In genomic region chr10:81496969-81497368, GRCm38 (mm10) we compare ENCODE assay signal across 8 mouse cellular contexts. TPM values are rescaled to one million over a fixed set of nuclear protein-coding genes. Genes with fewer than 3 reads are reported as not detected.
DNase-seq lines count a peak whose midpoint lies in the region; ATAC-seq and TF ChIP-seq lines count a peak whose summit lies in the region.

No protein-coding gene starts in this region.

- H3K9me3 ChIP-seq in heart, embryonic 12.5 days (replicated peaks), result no peaks in the 10 kb centered on the region
- no peaks in the 10 kb centered on the region for H3K9me3 ChIP-seq in MEL (replicated peaks; ENCODE audit: insufficient read depth, low read length)
- H3K9me3 ChIP-seq in heart, embryonic 16.5 days (replicated peaks; ENCODE audit: control insufficient read depth, low read length), result no peaks in the 10 kb centered on the region

- peaks cover 19% of the 10 kb centered on the region for H3K4me1 ChIP-seq in heart, embryonic 12.5 days (replicated peaks)
- H3K4me1 ChIP-seq in MEL (ENCODE audit: control insufficient read depth in 1 of 2, insufficient read depth in 2 of 2, low read length in 2 of 2), result peaks cover 0 to 28% of the 10 kb centered on the region in 2 experiments; a peak in 3 of 4 replicates
- peaks cover 14% of the 10 kb centered on the region for H3K4me1 ChIP-seq in heart, embryonic 16.5 days (ENCODE audit: control insufficient read depth, insufficient read depth, low read length)

- H3K79me2 ChIP-seq in MEL (ENCODE audit: control insufficient read depth, insufficient read depth, low read length, poor library complexity), result peaks cover 29% of the 10 kb centered on the region
- peaks cover 32% of the 10 kb centered on the region for H3K79me2 ChIP-seq in macrophage (ENCODE audit: inconsistent target)

- no peak for TF ChIP-seq CTCF in MEL (IDR thresholded peaks at IDR 0.05 in 2 of 3, conservative IDR thresholded peaks at IDR 0.05 in 1 of 3; ENCODE audit: control insufficient read depth in 1 of 3, insufficient read depth in 1 of 3, low read depth in 2 of 3, low read length in 3 of 3, poor library complexity in 1 of 3, severe bottlenecking in 1 of 3)

- H3K4me2 ChIP-seq in heart, embryonic 12.5 days, result peak overlapping the region; percentile 59
- peak overlapping the region; percentile 66 for H3K4me2 ChIP-seq in heart, embryonic 16.5 days (ENCODE audit: low read depth, low read length)

- H3K27ac ChIP-seq in heart, embryonic 12.5 days (ENCODE audit: poor library complexity, severe bottlenecking), result peak overlapping the region; percentile 48; the same call in 1 of the 2 replicates
- H3K27ac ChIP-seq in MEL (ENCODE audit: control insufficient read depth, low read depth, low read length) (peak overlapping the region; percentile 89), macrophage (peak overlapping the region; percentile 79)
- peak overlapping the region; percentile 90 for H3K27ac ChIP-seq in heart, embryonic 16.5 days (ENCODE audit: low read length)

- no peaks in the 10 kb centered on the region for H3K27me3 ChIP-seq in heart, embryonic 12.5 days (replicated peaks)
- H3K27me3 ChIP-seq in MEL (ENCODE audit: control insufficient read depth in 1 of 2, insufficient read depth in 2 of 2, low read length in 2 of 2), result no peaks in the 10 kb centered on the region
- H3K27me3 ChIP-seq in heart, embryonic 16.5 days (ENCODE audit: control insufficient read depth, insufficient read depth, low read length), result no peaks in the 10 kb centered on the region

- no peak for ATAC-seq in heart, embryonic 12.5 days (ENCODE audit: insufficient number of reproducible peaks, low FRiP score)
- no peak for ATAC-seq in heart, embryonic 16.5 days (replicated peaks; ENCODE audit: extremely low read depth, insufficient read depth, low FRiP score)

- WGBS in heart, embryonic 12.5 days, result 30% methylated on average over 4 of the region's 4 CpGs
- 32% methylated on average over 4 of the region's 4 CpGs for WGBS in heart, embryonic 16.5 days
- WGBS in macrophage (ENCODE audit: missing documents), result 0% methylated on average over 4 of the region's 4 CpGs

- DNase-seq in heart, adult 9 months (ENCODE audit: low spot score in 2 of 2), result no peak
- DNase-seq in MEL (ENCODE audit: low read depth, low spot score), result peak; percentile 60
- DNase-seq in adrenal gland, adult 18-20 months (ENCODE audit: low spot score in 2 of 2), result no peak
- DNase-seq in T-cell, adult 2 months (ENCODE audit: low spot score), result no peak
- no peak for DNase-seq in layer of hippocampus, postnatal 25 days (ENCODE audit: extremely low spot score in 1 of 2, low spot score in 1 of 2)

- no peak for TF ChIP-seq RAD21 in MEL (IDR thresholded peaks at IDR 0.05; ENCODE audit: low read depth, low read length)

- peaks cover 21% of the 10 kb centered on the region for H3K36me3 ChIP-seq in heart, embryonic 12.5 days
- H3K36me3 ChIP-seq in MEL (ENCODE audit: control insufficient read depth in 1 of 2, insufficient read depth in 2 of 2, low read length in 2 of 2) (peaks cover 0 to 14% of the 10 kb centered on the region in 2 experiments; a peak in 2 of 4 replicates), macrophage (ENCODE audit: inconsistent target) (peaks cover 13% of the 10 kb centered on the region)
- H3K36me3 ChIP-seq in heart, embryonic 16.5 days (ENCODE audit: control insufficient read depth, insufficient read depth), result peaks cover 7% of the 10 kb centered on the region

- peak overlapping the region; percentile 90 for H3K4me3 ChIP-seq in heart, embryonic 12.5 days
- H3K4me3 ChIP-seq in MEL (ENCODE audit: control insufficient read depth in 1 of 2, insufficient read depth in 1 of 2, low read depth in 2 of 2, low read length in 2 of 2), result peak overlapping the region; percentile 58 to 97
- H3K4me3 ChIP-seq in heart, embryonic 16.5 days (ENCODE audit: low read length), result peak overlapping the region; percentile 87
- peak overlapping the region; percentile 52 for H3K4me3 ChIP-seq in macrophage (ENCODE audit: inconsistent target)

- H3K9ac ChIP-seq in heart, embryonic 12.5 days, result no peak overlapping the region
- H3K9ac ChIP-seq in MEL (ENCODE audit: control insufficient read depth, low read depth, low read length, poor library complexity, severe bottlenecking), result peak overlapping the region; percentile 96
- H3K9ac ChIP-seq in heart, embryonic 16.5 days (ENCODE audit: low read length), result peak overlapping the region; percentile 74

- TF ChIP-seq POLR2A in MEL (IDR thresholded peaks at IDR 0.05; ENCODE audit: control insufficient read depth in 1 of 2, insufficient read depth in 1 of 2, low read depth in 1 of 2, low read length in 2 of 2, poor library complexity in 1 of 2), result no peak

- TF ChIP-seq EP300 in MEL (IDR thresholded peaks at IDR 0.05; ENCODE audit: low read depth in 1 of 2, low read length in 2 of 2), result no peak

RNA-seq across cellular contexts. Expression of gene Ncln, which starts 0.8 kb away (rescaled TPM):
- polyA plus RNA-seq in heart, embryonic 12.5 days (2016; fragmentation: Nextera tagmentation; extraction: Ambion mirVana), result 54.9 and 60.2 TPM in 2 replicates
- total RNA-seq in MEL (2012; rRNA removed), result 120 and 136 TPM in 2 replicates
- polyA plus RNA-seq in MEL (2012; ENCODE audit: insufficient read depth in 1 of 2, insufficient read length in 2 of 2, low read depth in 1 of 2, low replicate concordance in 2 of 2, missing spikeins in 1 of 2) (100 to 1,000 TPM; 215 to 276 TPM), macrophage (2018) (54.5 to 93.3 TPM (median 77.1 TPM) in 3 replicates)
- 55.7 and 59.8 TPM in 2 replicates for polyA plus RNA-seq in heart, embryonic 16.5 days (2015; fragmentation: Nextera tagmentation; extraction: Ambion mirVana)
- total RNA-seq in macrophage (2018; cell fraction: chromatin; rRNA removed), result 100 to 1,000 TPM in 4 of 26 experiments, 10 to 100 TPM in 22; 23.1 to 139 (median 73.1) TPM
- 10 to 100 TPM; 38.2 to 99.2 (median 61.0) TPM for total RNA-seq in macrophage (2018; cell fraction: cytosol; rRNA removed)
- total RNA-seq in macrophage (2018; cell fraction: nucleus; rRNA removed), result 100 to 1,000 TPM in 8 of 26 experiments, 10 to 100 TPM in 18; 40.2 to 144 (median 80.9) TPM
- total RNA-seq in adrenal gland, adult 18-20 months (2021), result 100 to 1,000 TPM; 106 to 118 TPM
- 10 to 100 TPM; 83.0 to 94.6 TPM for total RNA-seq in layer of hippocampus, postnatal 25 days (2021)

RNA-seq across cellular contexts. Expression of gene S1pr4, which starts 3.0 kb away (rescaled TPM):
- polyA plus RNA-seq in heart, embryonic 12.5 days (2016; fragmentation: Nextera tagmentation; extraction: Ambion mirVana), result 0.42 and 0.52 TPM in 2 replicates
- total RNA-seq in MEL (2012; rRNA removed), result 1.7 and 2.1 TPM in 2 replicates
- 1 to 10 TPM in 1 of 2 experiments, not detected in 1; 1.6 TPM for polyA plus RNA-seq in MEL (2012; ENCODE audit: insufficient read depth in 1 of 2, insufficient read length in 2 of 2, low read depth in 1 of 2, low replicate concordance in 2 of 2, missing spikeins in 1 of 2)
- polyA plus RNA-seq in heart, embryonic 16.5 days (2015; fragmentation: Nextera tagmentation; extraction: Ambion mirVana), result 1.5 and 2.1 TPM in 2 replicates
- total RNA-seq in macrophage (2018; cell fraction: chromatin; rRNA removed), result under 1 TPM in 13 of 26 experiments, not detected in 13; 0.25 to 0.77 (median 0.50) TPM
- total RNA-seq in macrophage (2018; cell fraction: cytosol; rRNA removed), result under 1 TPM; 0.05 to 0.48 (median 0.21) TPM
- total RNA-seq in macrophage (2018; cell fraction: nucleus; rRNA removed), result 1 to 10 TPM in 1 of 26 experiments, under 1 TPM in 13, not detected in 12; 0.24 to 1.5 (median 0.39) TPM
- polyA plus RNA-seq in macrophage (2018), result 0.14 to 0.26 TPM (median 0.14 TPM) in 3 replicates
- 1 to 10 TPM; 1.3 to 1.4 TPM for total RNA-seq in adrenal gland, adult 18-20 months (2021)
- under 1 TPM; 0.35 to 0.54 TPM for total RNA-seq in layer of hippocampus, postnatal 25 days (2021)

RNA-seq across cellular contexts. Expression of gene Celf5, which starts 14.5 kb away (rescaled TPM):
- polyA plus RNA-seq in heart, embryonic 12.5 days (2016; fragmentation: Nextera tagmentation; extraction: Ambion mirVana), result 0.19 and 0.28 TPM in 2 replicates
- total RNA-seq in MEL (2012; rRNA removed), result 0.03 and 0.08 TPM in 2 replicates
- under 1 TPM in 1 of 2 experiments, not detected in 1; 0.38 TPM for polyA plus RNA-seq in MEL (2012; ENCODE audit: insufficient read depth in 1 of 2, insufficient read length in 2 of 2, low read depth in 1 of 2, low replicate concordance in 2 of 2, missing spikeins in 1 of 2)
- 0.24 TPM in 2 replicates for polyA plus RNA-seq in heart, embryonic 16.5 days (2015; fragmentation: Nextera tagmentation; extraction: Ambion mirVana)
- under 1 TPM in 5 of 26 experiments, not detected in 21; 0.16 to 0.57 (median 0.38) TPM for total RNA-seq in macrophage (2018; cell fraction: chromatin; rRNA removed)
- under 1 TPM in 9 of 26 experiments, not detected in 17; 0.03 to 0.24 (median 0.05) TPM for total RNA-seq in macrophage (2018; cell fraction: cytosol; rRNA removed)
- under 1 TPM in 4 of 26 experiments, not detected in 22; 0.10 to 0.44 (median 0.15) TPM for total RNA-seq in macrophage (2018; cell fraction: nucleus; rRNA removed)
- 0.04 TPM in 1 of 3 replicates, not detected in the others for polyA plus RNA-seq in macrophage (2018)
- total RNA-seq in adrenal gland, adult 18-20 months (2021), result under 1 TPM; 0.42 to 0.50 TPM
- total RNA-seq in layer of hippocampus, postnatal 25 days (2021), result 100 to 1,000 TPM; 255 to 311 TPM

RNA-seq across cellular contexts. Expression of gene Gna15, which starts 27.1 kb away (rescaled TPM):
- 1.9 and 2.3 TPM in 2 replicates for polyA plus RNA-seq in heart, embryonic 12.5 days (2016; fragmentation: Nextera tagmentation; extraction: Ambion mirVana)
- total RNA-seq in MEL (2012; rRNA removed), result 28.2 and 33.0 TPM in 2 replicates
- 100 to 1,000 TPM in 1 of 2 experiments, 10 to 100 TPM in 1; 23.0 to 142 TPM for polyA plus RNA-seq in MEL (2012; ENCODE audit: insufficient read depth in 1 of 2, insufficient read length in 2 of 2, low read depth in 1 of 2, low replicate concordance in 2 of 2, missing spikeins in 1 of 2)
- polyA plus RNA-seq in heart, embryonic 16.5 days (2015; fragmentation: Nextera tagmentation; extraction: Ambion mirVana), result 1.1 and 1.3 TPM in 2 replicates
- total RNA-seq in macrophage (2018; cell fraction: chromatin; rRNA removed), result 10 to 100 TPM in 1 of 26 experiments, 1 to 10 TPM in 20, under 1 TPM in 4, not detected in 1; 0.48 to 10.1 (median 6.4) TPM
- 10 to 100 TPM in 7 of 26 experiments, 1 to 10 TPM in 19; 2.3 to 11.7 (median 8.1) TPM for total RNA-seq in macrophage (2018; cell fraction: cytosol; rRNA removed)
- total RNA-seq in macrophage (2018; cell fraction: nucleus; rRNA removed), result 10 to 100 TPM in 4 of 26 experiments, 1 to 10 TPM in 21, under 1 TPM in 1; 0.96 to 24.0 (median 4.6) TPM
- polyA plus RNA-seq in macrophage (2018), result 4.6 to 16.6 TPM (median 10.2 TPM) in 3 replicates
- 1 to 10 TPM; 1.7 to 2.6 TPM for total RNA-seq in adrenal gland, adult 18-20 months (2021)
- total RNA-seq in layer of hippocampus, postnatal 25 days (2021), result 1 to 10 TPM; 2.4 to 3.2 TPM

RNA-seq across cellular contexts. Expression of gene Nfic, which starts 41.5 kb away (rescaled TPM):
- 39.3 and 40.7 TPM in 2 replicates for polyA plus RNA-seq in heart, embryonic 12.5 days (2016; fragmentation: Nextera tagmentation; extraction: Ambion mirVana)
- 2.0 and 3.6 TPM in 2 replicates for total RNA-seq in MEL (2012; rRNA removed)
- polyA plus RNA-seq in MEL (2012; ENCODE audit: insufficient read depth in 1 of 2, insufficient read length in 2 of 2, low read depth in 1 of 2, low replicate concordance in 2 of 2, missing spikeins in 1 of 2) (1 to 10 TPM in 1 of 2 experiments, not detected in 1; 9.7 TPM), macrophage (2018) (33.6 to 60.6 TPM (median 57.7 TPM) in 3 replicates)
- 54.7 and 61.1 TPM in 2 replicates for polyA plus RNA-seq in heart, embryonic 16.5 days (2015; fragmentation: Nextera tagmentation; extraction: Ambion mirVana)
- 10 to 100 TPM in 18 of 26 experiments, 1 to 10 TPM in 8; 2.2 to 42.9 (median 17.2) TPM for total RNA-seq in macrophage (2018; cell fraction: chromatin; rRNA removed)
- 100 to 1,000 TPM in 1 of 26 experiments, 10 to 100 TPM in 25; 25.2 to 102 (median 68.1) TPM for total RNA-seq in macrophage (2018; cell fraction: cytosol; rRNA removed)
- 10 to 100 TPM in 24 of 26 experiments, 1 to 10 TPM in 2; 8.2 to 98.8 (median 37.1) TPM for total RNA-seq in macrophage (2018; cell fraction: nucleus; rRNA removed)
- total RNA-seq in adrenal gland, adult 18-20 months (2021), result 10 to 100 TPM; 69.1 to 78.7 TPM
- total RNA-seq in layer of hippocampus, postnatal 25 days (2021), result 10 to 100 TPM; 59.5 to 66.8 TPM
